Mouse (Mus musculus): ENCODE data around the gene Aspn. TPM values are rescaled to one million over a fixed set of nuclear protein-coding genes. Genes with fewer than 3 reads are reported as not detected.

The Aspn gene
- polyA plus RNA-seq, 1 experiment from 2014 or later: 2.6 TPM

DNA sequence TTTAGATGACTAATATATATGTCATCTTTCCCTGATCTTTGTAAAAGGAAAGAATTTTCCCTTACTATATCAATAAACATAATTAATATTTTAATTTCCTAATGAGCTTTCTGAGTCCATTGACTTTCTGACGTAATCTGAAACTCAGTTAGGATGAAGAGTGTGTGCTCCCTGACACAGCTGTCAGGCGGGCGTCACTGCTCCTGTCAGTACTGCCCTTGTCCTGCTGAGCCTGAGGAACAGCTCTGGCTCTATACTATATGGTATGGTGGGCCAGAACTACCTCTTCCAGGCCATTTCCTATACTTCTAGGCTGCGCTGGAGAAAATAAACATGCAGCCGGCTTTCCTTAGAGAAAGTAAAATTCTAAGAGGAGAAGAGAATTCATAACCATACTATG, 10.3 kb downstream of the Aspn start:
- Histone ChIP-seq H3K9me3 (no peaks in the 10 kb centered on the region), H3K4me3 (replicated peaks) (no peak overlapping the region), H3K27me3 (no peaks in the 10 kb centered on the region), H3K4me1 (no peaks in the 10 kb centered on the region), H3K36me3 (replicated peaks) (no peaks in the 10 kb centered on the region), H3K27ac (no peak overlapping the region), H3K9ac (no peak overlapping the region), H3K4me2 (no peak overlapping the region)
- 82% methylated on average over 5 of the region's 5 CpGs for WGBS
- no peak for ATAC-seq (ENCODE audit: low FRiP score)

DNA sequence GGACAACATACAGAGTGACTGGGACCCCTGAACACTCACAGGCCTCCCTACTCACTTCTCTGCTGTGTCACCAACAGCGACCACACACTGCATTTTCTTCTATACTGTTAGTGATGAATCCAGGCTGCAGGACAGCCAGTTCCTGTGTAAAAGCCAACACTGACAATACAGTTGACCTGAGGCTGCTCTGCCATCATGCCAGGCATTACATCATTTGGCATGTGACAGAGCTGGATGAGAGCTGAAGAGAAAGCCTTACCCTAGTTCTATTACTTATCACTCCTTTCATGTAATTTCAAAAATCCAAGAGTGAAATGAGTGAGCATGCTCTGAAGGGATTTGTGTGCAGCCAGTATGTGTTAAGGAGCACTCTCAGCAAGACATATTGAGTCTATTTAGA, 12.0 kb downstream of the Aspn start:
- no peak for ATAC-seq (ENCODE audit: low FRiP score)
- no peaks in the 10 kb centered on the region for H3K36me3 ChIP-seq (replicated peaks)
- WGBS: 81% methylated on average over 1 of the region's 1 CpGs
- H3K9ac ChIP-seq: no peak overlapping the region
- H3K4me1 ChIP-seq: no peaks in the 10 kb centered on the region
- H3K4me3 ChIP-seq (replicated peaks): no peak overlapping the region
- H3K4me2 ChIP-seq: no peak overlapping the region
- H3K9me3 ChIP-seq: no peaks in the 10 kb centered on the region
- H3K27ac ChIP-seq: no peak overlapping the region
- H3K27me3 ChIP-seq: no peaks in the 10 kb centered on the region

GRCm38 (mm10) chr13:49556924-49557323, 12.7 kb downstream of the Aspn start:
- no peak for ATAC-seq (ENCODE audit: low FRiP score)
- WGBS: 81% methylated on average over 1 of the region's 1 CpGs
- no peaks in the 10 kb centered on the region for H3K27me3 ChIP-seq

DNA sequence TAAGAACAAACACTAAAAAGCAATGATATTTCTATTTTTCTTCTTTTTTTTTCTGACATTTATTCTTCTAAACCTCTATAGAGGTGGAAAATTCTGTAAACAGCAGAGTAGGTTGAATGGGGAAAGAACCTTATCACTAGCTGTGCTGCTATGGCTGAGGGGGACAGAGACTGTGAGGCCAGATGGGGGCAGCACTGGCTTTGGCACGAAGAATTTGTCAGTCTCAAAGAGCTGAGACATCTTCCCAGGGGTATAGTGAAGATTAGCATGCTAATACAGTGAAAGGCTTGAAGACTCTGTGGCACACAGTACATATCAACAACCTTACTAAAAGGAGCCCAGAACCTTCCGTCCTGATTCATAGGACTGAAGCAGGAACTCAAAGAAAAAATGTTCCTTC, 14.9 kb downstream of the Aspn start:
- Histone ChIP-seq H3K27ac (no peak overlapping the region), H3K9ac (no peak overlapping the region), H3K27me3 (no peaks in the 10 kb centered on the region), H3K9me3 (no peaks in the 10 kb centered on the region), H3K36me3 (replicated peaks) (no peaks in the 10 kb centered on the region), H3K4me3 (replicated peaks) (no peak overlapping the region), H3K4me2 (no peak overlapping the region), H3K4me1 (no peaks in the 10 kb centered on the region)
- 46% methylated on average over 2 of the region's 2 CpGs for WGBS
- ATAC-seq (ENCODE audit: low FRiP score): no peak

More at GRCm38 (mm10) chr13:49556924-49557323, 12.7 kb downstream of the Aspn start:
- no peak overlapping the region for H3K4me3 ChIP-seq (replicated peaks)
- no peak overlapping the region for H3K27ac ChIP-seq
- no peaks in the 10 kb centered on the region for H3K9me3 ChIP-seq
- no peak overlapping the region for H3K4me2 ChIP-seq
- H3K9ac ChIP-seq: no peak overlapping the region
- H3K4me1 ChIP-seq: no peaks in the 10 kb centered on the region
- no peaks in the 10 kb centered on the region for H3K36me3 ChIP-seq (replicated peaks)

- ATAC-seq (ENCODE audit: low FRiP score): no peak
- no peak overlapping the region for H3K9ac ChIP-seq
- no peaks in the 10 kb centered on the region for H3K4me1 ChIP-seq
- H3K27ac ChIP-seq: no peak overlapping the region
- no peaks in the 10 kb centered on the region for H3K9me3 ChIP-seq
- no peak overlapping the region for H3K4me2 ChIP-seq
- no peak overlapping the region for H3K4me3 ChIP-seq (replicated peaks)
- WGBS: 74% methylated on average over 2 of the region's 2 CpGs
- no peaks in the 10 kb centered on the region for H3K27me3 ChIP-seq
- no peaks in the 10 kb centered on the region for H3K36me3 ChIP-seq (replicated peaks)
These were observed 16.6 kb downstream of the Aspn start for GRCm38 (mm10) chr13:49560886-49561285.

GRCm38 (mm10) chr13:49564347-49564746, 20.1 kb downstream of the Aspn start:
- Histone ChIP-seq H3K27me3 (no peaks in the 10 kb centered on the region), H3K4me2 (no peak overlapping the region), H3K9me3 (no peaks in the 10 kb centered on the region), H3K27ac (no peak overlapping the region), H3K4me3 (replicated peaks) (no peak overlapping the region), H3K36me3 (replicated peaks) (no peaks in the 10 kb centered on the region), H3K4me1 (no peaks in the 10 kb centered on the region), H3K9ac (no peak overlapping the region)
- no peak for ATAC-seq (ENCODE audit: low FRiP score)
- 76% methylated on average over 1 of the region's 1 CpGs for WGBS

GRCm38 (mm10) chr13:49570371-49570770, 26.1 kb downstream of the Aspn start:
- Histone ChIP-seq H3K4me3 (replicated peaks) (no peak overlapping the region), H3K4me2 (no peak overlapping the region), H3K4me1 (no peaks in the 10 kb centered on the region), H3K27ac (no peak overlapping the region), H3K9ac (no peak overlapping the region), H3K27me3 (no peaks in the 10 kb centered on the region), H3K36me3 (replicated peaks) (no peaks in the 10 kb centered on the region), H3K9me3 (no peaks in the 10 kb centered on the region)
- 74% methylated on average over 3 of the region's 3 CpGs for WGBS
- ATAC-seq (ENCODE audit: low FRiP score): no peak

GRCm38 (mm10) chr13:49571418-49571817, 27.2 kb downstream of the Aspn start:
- Histone ChIP-seq H3K36me3 (replicated peaks) (no peaks in the 10 kb centered on the region), H3K9me3 (no peaks in the 10 kb centered on the region), H3K4me2 (no peak overlapping the region), H3K27ac (no peak overlapping the region), H3K4me3 (replicated peaks) (no peak overlapping the region), H3K4me1 (no peaks in the 10 kb centered on the region), H3K27me3 (no peaks in the 10 kb centered on the region), H3K9ac (no peak overlapping the region)
- 89% methylated on average over 2 of the region's 2 CpGs for WGBS
- ATAC-seq (ENCODE audit: low FRiP score): no peak

DNA sequence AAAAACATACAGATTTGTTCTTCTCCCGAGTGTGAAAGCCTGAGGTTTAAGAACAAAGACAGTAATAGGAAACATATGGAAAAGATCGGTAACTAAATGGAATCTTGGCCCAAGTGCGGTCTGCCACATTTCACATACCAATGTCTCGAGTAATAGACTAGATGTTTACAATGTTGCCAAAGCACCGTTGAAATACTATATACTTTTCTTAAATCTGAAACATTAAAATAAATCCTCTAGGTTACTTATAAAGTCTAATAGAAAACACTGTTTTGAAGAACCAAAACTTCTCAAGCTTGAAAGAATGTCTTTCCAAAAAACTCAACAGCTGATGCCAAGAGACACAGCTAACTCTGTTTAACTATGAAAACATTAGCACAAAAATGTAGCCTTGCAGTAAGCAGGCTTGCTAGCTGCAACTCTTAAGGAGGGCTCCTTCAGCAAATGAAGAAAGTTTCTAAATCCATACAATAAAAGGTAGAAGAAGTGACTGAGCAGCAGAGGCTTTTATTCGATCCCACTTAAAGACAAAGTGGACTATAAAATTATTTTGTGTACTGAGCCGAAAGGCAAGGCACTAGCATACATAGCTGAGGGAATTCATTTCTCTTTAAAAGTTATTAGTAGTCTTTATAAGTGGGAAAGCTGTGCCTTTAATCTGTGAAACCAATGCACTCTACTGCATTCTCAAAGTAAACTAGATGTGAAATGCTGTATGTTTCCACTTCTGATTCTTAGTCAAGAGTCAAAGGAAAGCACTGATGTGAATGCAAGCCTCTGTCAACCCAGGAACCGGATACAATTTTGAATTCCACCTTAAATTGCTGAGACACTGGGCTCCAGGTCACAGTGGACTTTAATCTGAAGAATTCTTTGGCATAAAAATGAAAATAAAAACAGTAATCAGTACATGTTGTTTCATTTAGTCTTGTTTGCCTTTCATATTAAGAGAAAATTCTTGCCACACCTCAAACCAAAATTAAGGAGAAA, 37.6 kb downstream of the Aspn start, which contains the start of gene Omd:
Omd (plus strand) TSS at position 922 of the 990 bp plus-strand sequence.
- Histone ChIP-seq H3K27me3 (no peaks in the 10 kb centered on the region), H3K36me3 (replicated peaks) (no peaks in the 10 kb centered on the region), H3K9ac (no peak within 1 kb of the TSS), H3K4me1 (no peaks in the 10 kb centered on the region), H3K27ac (no peak within 1 kb of the TSS), H3K4me3 (replicated peaks) (no peak within 1 kb of the TSS), H3K4me2 (no peak within 1 kb of the TSS), H3K9me3 (no peaks in the 10 kb centered on the region)
- ATAC-seq (ENCODE audit: low FRiP score): no peak
- WGBS: 79% methylated on average over 8 of the region's 8 CpGs

DNA sequence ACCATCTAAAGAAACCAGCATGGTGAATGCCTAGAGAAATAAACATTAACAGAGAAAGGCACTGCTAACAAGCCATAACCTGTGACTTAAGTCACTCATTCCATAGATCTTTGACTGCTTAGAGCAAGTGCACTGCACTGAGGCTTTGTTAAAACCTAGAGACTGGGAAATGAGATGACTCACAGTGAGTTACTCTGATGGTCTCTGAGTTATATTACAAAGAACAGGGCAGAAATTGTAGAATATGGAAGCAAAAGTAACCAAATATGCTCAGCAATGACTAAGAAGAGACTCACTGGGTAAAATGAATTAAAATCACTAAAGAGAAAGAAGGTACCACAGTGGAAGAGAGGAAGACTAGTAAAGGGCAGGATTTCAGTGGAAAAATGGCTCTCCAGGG, 39.6 kb downstream of the Aspn start:
- Histone ChIP-seq H3K4me3 (replicated peaks) (no peak overlapping the region), H3K4me2 (no peak overlapping the region), H3K27ac (no peak overlapping the region)

DNA sequence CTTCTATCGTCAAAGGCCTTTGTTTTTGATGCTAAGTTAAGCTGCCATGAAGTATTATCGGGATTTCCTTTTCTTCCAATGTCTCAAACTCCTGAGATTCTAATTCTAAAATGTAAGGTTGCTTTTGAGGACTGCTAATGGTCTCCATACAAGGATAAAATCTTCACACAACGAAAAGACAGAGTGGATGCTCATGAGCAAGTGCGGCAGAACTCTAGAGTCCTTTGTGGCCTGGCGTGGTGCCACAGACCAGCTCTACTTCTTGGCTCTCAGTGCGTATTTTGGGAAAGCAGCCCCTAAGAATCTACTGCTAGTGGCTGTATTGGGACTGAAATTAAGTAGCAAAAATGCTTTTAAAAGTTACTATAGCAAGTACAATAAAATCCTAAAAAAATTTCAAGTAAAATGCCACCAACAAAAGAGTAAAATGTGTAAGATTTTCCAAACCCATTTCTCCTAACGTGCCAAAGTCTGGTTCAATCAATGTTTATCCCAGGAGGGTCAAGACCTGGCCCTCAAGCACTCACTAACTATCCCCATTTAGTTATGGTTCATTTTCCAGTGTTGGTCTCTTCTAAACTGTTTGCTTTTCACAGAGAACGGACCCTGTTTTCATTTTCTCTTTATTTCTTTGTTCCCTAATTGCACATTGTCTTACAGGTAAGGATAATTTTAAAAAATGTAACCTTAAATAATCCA, 40.2 kb downstream of the Aspn start:
- H3K27me3 ChIP-seq: no peaks in the 10 kb centered on the region
- ATAC-seq (ENCODE audit: low FRiP score): no peak
- no peak overlapping the region for H3K27ac ChIP-seq
- no peaks in the 10 kb centered on the region for H3K4me1 ChIP-seq
- H3K4me2 ChIP-seq: no peak overlapping the region
- H3K36me3 ChIP-seq (replicated peaks): no peaks in the 10 kb centered on the region
- no peak overlapping the region for H3K4me3 ChIP-seq (replicated peaks)
- 84% methylated on average over 8 of the region's 8 CpGs for WGBS
- no peak overlapping the region for H3K9ac ChIP-seq
- no peaks in the 10 kb centered on the region for H3K9me3 ChIP-seq

More for the DNA sequence above, 39.6 kb downstream of the Aspn start:
- Histone ChIP-seq H3K4me1 (no peaks in the 10 kb centered on the region), H3K27me3 (no peaks in the 10 kb centered on the region), H3K9ac (no peak overlapping the region), H3K9me3 (no peaks in the 10 kb centered on the region), H3K36me3 (replicated peaks) (no peaks in the 10 kb centered on the region)
- no peak for ATAC-seq (ENCODE audit: low FRiP score)

- Histone ChIP-seq H3K36me3 (replicated peaks) (no peaks in the 10 kb centered on the region), H3K27ac (no peak overlapping the region), H3K4me1 (no peaks in the 10 kb centered on the region), H3K9ac (no peak overlapping the region), H3K9me3 (no peaks in the 10 kb centered on the region), H3K4me3 (replicated peaks) (no peak overlapping the region), H3K27me3 (no peaks in the 10 kb centered on the region), H3K4me2 (no peak overlapping the region)
- no peak for ATAC-seq (ENCODE audit: low FRiP score)
- 94% methylated on average over 6 of the region's 6 CpGs for WGBS
These were observed 41.8 kb downstream of the Aspn start for GRCm38 (mm10) chr13:49586062-49586461.

All from forebrain, embryonic 12.5 days (tissue).